Mouse (Mus musculus) embryonic fibroblast, embryonic 13.5 days (primary cell): ENCODE results near the gene Cnot11.

ENCODE experiments used
- CTCF ChIP-seq: IDR thresholded peaks from 2 replicates; pipeline ENCODE4 v1.5.1; 2011; ENCODE audit warnings: mild to moderate bottlenecking, control low read depth, low read length, moderate library complexity, borderline replicate concordance; ENCODE audit not compliant: insufficient read depth
- POLR2A ChIP-seq: IDR thresholded peaks from 2 replicates; pipeline ENCODE4 v1.6.1; 2011; ENCODE audit warnings: low read depth, mild to moderate bottlenecking, control low read depth, low read length, moderate library complexity

DNA sequence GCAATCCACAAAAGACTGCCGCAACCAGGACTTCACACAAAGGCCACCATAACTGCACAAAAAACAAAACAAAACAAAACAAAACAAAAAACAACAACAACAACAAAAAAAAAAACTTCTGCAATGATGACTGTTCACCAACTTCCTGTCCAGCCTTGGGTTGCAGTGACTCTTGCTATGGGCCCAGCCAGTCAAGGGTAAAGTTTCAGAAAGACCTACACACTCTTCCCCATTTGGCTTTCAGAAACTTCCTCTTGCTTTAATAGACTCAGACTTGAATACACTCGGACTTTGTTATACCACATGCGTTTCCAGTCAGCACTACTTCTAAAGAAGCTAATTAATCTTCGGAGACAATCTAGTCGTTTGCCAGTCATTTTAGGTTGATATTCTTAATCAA is 55.4 kb downstream of the Cnot11 start:
- no peak for TF ChIP-seq CTCF
- no peak for TF ChIP-seq POLR2A
